Mouse (Mus musculus) MEL-GATA-1-ER (cell line): ENCODE data around the gene Metap1.
"Not testable (repeated sequence)": the region's sequence is repeated elsewhere in the genome, so short reads cannot be mapped to it uniquely, and the experiment has no call there.

Source experiments
- DNase-seq: peaks from one replicate; pipeline ENCODE4 v3.0.0-alpha.2; 2012; ENCODE audit warnings: low read depth; ENCODE audit errors: extremely low read depth

Metap1 gene

DNA sequence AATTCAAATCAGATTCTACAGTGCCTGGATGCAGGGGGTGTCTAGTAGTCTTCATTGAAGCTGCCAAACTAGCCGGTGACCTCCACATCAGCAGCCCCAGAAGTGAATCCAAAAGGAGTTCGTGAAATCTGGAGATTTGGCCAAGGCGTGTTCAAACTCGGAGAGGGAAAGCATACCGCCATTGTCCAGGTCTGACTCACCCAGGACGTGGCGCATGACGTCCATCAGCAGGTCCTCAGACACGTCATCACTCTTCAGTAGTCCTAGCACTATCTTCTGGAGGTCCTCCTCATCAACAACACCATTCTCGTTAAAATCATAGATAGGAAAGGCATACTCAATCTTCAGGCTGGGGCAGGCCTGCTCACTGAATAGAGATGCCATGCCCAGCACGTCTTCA lies 14.4 kb upstream of the Metap1 start:
- no peak for DNase-seq

DNA sequence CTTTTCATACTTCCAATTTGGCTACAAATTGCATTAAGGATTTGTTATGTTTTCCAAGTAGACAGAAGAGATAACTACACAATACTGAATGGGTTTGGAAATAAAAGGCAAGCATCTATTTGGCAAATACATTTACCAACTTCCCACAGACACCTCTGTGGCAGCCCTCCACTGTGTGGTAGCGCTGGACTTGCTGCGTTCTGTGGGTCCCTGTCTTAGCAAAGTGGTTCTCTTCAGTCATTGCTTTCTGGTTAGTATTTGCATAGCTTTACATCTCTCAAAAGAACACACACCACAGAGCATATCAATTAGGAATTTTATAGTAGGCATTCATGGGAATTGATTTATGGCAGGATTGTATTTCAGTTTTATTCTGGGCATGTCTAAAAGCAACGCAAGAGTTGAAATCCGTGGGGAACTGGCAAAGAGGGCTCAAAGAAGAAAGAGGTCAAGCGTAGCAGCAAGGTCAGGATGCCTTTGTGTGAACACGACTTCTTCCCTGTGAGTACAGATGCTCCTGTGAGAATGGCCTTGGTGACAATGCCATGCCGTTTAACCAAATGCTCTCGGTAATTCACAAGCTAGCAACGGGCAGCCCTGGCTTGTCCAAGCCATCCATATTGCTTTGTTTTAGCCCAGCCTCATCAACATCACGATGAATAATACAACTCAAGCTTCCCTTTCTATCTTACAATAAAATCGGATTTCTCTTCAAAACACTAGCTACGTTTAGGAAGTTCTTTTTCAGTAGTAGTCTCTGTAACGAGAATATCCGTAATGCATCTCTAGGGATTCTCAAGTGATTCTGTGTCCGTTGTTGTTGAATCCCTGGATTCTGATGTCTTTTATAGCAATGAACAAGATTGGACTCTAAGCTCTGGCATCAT lies 10.8 kb upstream of the Metap1 start:
- DNase-seq: no peak

DNA sequence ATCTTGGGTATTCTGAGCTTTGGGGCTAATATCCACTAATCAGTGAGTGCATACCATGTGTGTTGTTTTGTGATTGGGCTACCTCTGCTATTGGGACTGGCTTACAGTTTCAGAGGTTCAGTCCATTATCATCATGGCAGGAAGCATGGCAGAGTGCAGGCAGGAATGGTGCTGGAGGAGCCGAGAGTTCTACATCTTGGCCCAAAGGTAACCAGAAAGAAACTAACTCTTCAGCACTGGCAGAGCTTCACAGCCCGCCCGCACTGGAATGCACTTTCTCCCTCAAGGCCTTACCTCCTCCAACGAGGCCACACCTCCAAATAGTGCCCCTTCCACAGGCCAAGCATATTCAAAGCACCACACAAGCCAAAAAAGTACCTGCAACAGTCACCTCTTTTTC lies 9.4 kb upstream of the Metap1 start:
- no peak for DNase-seq

DNA sequence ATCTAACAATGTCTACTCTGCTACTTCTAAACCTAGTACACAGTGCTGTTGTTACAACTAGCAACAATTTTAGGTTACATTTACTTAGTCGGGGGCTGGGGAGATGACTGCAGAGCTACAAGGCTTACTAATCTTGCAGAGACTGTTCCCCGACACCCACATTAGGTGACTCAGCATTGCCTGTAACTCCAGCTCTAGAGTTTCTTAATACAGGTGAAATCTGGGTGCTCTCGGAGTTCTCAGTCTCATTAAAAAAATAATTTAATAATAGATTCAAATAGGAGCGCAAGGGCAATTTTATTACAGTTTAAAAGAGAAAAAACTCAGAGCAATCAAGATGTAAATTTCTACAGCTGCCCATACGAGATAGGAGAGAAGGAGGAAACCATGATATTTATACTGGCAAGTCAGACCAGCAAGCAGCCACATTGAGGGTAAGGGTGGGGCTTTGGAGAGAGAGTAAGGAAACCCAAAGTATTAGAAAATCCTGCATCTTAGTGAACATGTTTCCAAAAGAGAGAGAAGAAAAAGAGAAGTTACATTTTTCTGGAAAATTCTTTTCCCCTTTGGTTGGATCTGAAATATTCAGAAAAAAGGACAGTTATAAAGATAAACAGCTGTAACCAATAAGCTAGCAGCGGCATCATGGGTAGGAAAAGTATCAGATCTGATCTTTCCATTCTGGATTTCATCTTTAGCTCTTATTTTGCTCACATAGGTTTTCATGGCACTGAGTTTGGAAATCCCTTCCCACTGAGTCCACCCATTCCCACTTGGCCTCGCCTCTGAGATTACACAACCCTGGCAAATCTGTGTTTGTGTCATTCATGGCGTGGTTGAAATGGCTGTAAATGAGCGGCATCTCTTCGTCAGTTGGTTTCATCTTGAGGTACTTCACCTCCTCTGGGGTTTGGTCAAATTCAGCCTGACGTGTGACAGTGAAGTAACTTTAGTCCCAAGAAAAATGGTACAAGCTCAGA lies 6.1 kb upstream of the Metap1 start:
- DNase-seq: peak; percentile 88

DNA sequence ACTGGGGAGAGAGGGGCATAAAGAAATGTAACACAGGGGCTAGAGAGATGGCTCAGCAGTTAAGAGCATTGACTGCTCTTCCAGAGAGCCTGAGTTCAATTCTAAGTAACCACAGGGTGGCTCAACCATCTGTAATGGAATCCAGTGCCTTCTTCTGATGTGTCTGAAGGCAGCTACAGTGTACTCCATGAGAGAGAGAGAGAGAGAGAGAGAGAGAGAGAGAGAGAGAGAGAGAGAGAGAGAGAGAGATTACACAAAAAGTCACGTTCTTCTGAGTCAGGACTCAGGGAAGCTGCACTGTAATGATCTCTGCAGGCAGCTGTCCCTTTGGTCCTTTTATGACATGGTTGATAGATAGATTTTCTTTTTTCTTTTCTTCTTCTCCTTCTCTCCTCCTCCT lies 5.2 kb upstream of the Metap1 start:
- no peak for DNase-seq

DNA sequence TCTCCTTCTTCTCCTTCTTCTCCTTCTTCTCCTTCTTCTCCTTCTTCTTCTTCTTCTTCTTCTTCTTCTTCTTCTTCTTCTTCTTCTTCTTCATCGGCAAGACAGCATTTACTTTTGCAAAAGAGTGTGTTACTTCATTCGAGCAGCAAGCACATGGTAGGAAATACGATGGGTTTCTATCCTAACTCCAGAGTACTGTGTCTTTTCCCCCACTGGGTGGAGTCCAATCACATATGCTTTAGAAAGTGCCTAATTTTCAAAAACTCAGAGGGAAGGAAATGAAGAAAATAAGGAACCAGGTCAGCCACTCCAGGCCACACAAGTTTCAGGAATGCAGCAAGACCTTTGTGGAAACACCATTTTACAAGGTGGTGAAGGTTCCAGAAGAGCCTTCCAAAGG lies 4.4 kb upstream of the Metap1 start:
- DNase-seq: peak; percentile 65

DNA sequence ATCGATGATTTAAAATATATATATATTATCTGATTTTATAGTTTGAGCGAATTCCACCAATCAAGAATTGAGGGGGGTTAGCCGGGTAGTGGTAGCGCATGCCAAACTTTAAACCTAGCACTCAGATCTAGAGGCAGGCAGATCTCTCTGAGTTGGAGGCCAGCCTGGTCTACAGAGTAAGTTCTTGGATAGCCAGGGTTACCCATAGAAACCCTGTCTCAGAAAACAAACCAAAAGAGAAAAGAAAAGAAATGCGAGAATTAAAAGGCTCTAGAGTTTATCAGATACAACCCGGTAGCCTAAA lies 671 bp upstream of the Metap1 start:
- DNase-seq: no peak

DNA sequence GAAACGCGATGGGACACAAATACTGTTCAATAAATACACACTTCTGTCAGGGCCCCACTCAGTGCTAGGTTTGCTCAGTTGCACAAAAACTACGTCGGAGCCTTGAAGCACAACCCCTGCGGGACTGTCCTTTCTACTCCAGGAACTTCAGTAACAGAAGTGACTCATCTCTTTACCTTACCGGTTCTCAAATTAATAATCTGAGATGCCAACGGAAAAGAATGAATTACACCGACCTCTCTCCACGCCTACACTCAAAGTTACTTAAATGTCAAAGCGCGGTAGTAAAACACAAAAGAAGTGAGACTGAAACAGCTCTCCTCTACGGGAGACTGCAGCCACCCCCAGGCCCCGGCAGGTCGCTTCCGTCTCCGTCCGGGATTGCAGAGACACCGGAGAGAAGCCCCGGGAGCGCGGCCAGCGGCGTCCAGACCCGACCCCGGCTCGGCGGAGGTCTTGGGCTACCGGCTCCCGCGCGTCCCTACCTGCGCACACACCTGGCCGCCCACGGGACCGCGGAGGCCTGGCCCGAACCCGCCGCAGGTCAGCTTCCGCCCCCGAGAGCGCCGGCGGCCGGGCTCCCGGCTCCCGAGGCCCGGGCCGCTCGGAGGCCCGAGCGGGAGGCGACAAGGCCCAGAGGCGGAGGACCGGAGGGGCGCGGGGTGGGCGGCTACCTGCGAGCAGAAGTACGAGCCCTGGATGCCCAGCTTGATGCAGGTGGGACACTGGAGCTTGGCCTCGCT lies 560 bp downstream of the Metap1 start:
- DNase-seq: no peak

DNA sequence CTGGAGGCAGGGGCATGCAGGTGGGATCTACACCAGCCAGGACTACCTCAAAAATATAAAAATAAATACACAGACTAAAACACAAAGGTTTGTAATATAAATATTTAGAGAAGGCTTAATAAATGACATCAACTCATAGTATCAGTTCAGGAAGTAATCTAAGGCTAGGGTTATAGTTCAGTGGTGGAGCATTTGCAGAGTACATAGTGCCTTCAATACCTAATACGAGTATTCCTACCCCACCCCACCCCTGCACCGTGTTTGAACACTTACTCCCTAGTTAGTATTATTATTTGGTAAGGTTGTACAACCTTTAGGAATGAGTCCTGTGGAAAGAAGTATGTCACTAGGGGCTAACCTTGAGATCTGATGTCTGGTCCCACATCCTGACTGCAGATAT lies 6.1 kb downstream of the Metap1 start:
- no peak for DNase-seq

DNA sequence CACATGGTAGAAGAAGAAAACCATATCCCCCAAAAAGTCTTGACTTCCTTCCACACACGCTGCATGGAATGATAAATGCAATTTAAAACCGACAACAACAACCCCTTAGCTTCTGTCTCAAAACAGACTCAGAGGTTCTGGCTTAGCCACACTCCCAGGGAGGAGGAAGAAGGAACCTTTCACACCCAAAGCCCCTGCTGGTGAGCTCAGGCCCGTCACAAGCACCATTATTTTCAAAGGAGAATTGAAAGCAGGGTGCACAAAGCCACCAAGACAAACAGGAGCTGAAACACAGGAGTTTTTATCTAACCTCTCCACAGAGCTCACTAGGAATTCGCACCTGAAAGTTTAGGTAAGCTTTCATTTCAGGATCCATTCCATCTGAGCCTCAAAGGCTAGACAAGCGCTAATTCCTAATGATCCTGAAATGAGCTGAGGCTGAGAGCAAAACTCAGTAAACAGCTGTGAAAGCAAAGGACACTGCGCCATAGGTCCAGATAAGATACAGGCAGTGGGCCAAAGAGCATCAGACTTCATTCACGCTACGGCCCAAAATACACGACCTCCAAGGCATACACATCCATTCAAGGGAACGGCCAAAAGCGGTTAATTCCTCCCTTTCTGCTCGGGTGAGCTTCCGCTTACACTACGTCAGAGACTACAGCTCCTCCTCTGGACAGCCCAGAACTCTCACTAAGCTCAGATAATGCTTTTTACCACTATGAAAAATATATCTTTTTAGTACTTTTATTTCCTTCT lies 7.6 kb downstream of the Metap1 start:
- no peak for DNase-seq

DNA sequence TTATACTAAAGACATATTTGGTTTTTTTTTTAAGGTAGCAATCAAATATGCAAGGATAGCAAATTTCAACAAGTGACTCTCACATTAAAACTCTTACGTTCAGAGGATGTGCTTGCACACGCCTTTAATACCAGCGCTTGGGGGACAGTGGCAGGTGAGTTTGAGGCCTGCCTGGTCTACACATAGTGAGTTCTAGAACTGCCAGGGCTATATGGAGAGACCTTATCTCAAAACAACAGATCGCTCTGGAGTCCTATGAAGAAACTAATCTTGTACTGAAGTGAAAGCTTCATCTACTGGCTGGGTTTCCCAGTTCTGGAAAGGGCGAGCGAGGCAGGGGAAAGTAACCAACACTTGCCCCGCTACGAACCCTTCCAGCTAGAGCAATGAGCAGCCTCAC lies 9.8 kb downstream of the Metap1 start:
- DNase-seq: no peak

DNA sequence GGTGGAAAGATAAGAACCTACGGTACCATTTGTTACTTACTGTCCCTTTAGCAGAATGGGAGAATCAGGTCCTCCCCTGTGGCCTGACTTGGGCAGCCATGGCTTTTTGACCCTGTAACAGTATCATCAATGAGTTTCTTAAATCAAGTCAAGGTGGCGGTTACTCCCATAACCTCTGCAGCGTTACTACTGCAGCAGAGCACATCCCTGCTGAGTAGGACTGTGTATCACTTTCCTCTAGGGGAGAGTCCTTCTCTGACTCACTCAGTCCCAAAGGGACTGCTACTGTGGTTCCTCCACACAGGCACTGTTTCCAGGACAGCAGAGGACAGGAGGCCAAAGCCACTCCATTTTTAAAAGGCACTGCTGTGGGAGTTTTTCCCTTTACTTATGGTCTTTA lies 18.2 kb downstream of the Metap1 start:
- no peak for DNase-seq

DNA sequence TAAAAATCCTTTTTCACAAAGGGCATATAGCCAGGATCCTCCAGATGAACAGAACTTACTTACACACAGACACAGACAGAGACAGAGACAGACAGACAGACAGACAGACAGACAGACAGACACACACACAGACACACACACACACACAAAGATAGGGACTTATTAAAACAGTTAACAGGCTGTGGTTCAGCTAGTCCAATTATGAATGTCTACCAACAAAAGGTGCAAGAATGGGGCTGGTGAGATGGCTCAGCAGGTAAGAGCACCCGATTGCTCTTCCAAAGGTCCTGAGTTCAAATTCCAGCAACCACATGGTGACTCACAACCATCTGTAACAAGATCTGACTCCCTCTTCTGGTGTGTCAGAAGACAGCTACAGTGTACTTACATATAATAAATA lies 22.7 kb downstream of the Metap1 start:
- DNase-seq: not testable (repeated sequence)

DNA sequence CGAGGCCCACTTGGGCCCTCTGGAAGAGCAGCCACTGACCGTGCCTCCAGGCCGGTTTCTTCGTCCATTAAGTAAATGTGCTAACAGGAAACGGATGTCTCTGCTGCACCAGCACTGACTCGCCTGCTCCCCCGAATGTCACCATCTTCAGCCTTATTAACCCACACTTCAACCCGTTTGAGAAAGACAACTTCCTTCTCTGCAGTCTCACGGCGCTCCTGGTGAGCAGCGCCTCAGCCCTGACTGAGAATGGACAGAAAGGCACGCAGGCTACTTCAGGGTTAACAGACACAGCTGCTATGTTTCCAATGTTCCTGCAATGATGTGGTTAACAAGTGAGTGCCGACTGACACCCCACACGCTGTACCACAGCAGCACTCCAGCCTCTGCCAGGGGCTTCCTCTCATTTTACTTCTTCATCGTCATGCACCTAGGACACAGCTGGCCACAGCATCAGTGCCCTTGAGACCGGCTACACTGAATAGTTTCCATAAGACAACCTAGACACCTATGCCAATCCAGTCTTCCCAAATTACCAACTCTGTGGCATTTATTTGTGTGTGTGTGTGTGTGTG lies 24.7 kb downstream of the Metap1 start:
- no peak for DNase-seq

DNA sequence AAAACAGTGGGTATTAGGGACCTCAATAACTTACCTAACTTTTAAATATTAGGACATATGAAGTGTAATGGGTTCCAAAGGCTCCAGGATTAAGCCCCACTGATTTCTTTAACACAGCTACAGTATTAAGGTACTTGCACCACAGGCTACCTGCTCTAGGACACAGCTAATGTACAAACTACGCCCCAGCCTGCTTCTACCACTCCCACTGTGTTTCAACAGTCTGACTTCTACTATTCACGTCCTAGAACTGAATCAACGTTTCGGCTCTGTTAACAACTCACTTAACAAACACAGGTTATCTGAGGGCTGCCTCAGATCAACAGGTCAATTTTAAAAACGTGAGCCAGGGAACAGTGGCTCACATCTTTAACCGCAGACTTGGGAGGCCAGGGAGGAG lies 25.5 kb downstream of the Metap1 start:
- no peak for DNase-seq

DNA sequence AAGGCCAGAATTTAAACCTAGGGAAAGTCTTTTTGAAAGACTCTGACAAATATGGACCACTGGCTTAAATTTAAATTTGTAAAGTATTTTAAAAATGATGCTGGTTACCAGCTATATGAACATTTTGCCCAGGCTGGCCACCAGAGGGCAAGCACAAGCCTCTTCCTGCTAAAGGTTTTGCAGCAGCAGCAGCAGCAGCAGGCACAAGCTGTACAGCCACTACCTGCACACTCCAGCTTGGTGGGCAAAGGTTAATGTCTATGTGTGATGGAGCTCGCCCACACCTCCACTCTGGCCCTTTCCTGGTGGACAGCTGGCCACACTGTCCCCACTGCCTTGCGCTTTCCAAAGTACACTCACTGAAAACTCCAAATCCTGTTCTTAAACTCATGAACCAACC lies 26.2 kb downstream of the Metap1 start:
- DNase-seq: peak; percentile 22

DNA sequence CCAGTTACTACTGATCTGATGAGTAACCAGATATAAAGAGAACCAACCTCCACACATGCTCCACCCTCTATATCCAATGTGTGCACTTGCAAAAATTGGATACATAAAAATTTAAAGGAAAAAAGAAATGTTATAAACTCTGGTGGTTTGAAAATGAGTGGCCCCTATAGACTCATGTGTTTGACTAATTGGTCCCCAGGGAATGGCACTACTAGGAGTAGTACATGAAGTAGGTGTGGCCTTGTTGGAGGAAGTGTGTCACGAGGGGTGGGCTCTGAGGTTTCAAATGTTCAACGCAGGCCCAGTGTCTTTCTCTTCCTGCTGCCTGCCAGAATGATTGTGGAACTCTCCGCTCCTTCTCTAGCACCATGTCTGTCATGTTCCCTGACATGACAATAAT lies 27.5 kb downstream of the Metap1 start:
- DNase-seq: no peak

DNA sequence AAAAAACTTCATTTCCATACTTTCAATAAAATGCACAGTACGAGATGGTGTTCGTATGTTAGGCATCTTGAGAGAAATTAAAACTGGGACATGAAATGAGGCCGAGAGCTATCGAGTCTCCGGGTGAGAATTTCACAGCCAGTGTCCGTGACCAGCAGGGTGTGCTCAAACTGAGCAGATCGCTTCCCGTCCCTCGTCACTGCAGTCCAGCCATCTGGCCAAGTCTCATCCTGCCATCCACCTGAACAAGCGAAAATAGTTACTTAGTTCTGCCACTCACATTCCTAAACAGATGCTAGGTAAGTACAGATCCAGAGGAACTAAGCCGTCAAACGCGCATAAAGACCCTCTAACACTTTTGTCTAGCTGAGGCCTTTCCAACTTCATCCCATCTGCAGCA lies 29.1 kb downstream of the Metap1 start:
- no peak for DNase-seq

DNA sequence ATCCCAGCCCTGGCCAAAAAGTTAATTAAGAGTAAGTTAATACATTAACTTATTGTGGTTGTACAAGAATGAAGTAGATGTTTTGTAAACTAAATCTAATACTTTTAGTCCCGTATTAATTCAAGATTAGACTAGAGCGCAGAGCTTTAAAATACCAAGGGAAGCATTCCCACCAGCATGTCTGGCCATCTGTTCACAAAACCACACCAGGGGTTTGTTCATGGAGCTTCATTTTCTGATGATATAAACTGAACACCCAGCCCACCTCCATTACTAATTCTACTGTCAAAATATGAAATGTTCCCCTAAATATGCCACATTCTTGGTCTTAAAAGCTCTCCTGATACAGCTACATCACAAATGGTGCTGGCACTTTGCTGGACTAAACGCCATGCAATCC lies 30.9 kb downstream of the Metap1 start:
- DNase-seq: no peak

DNA sequence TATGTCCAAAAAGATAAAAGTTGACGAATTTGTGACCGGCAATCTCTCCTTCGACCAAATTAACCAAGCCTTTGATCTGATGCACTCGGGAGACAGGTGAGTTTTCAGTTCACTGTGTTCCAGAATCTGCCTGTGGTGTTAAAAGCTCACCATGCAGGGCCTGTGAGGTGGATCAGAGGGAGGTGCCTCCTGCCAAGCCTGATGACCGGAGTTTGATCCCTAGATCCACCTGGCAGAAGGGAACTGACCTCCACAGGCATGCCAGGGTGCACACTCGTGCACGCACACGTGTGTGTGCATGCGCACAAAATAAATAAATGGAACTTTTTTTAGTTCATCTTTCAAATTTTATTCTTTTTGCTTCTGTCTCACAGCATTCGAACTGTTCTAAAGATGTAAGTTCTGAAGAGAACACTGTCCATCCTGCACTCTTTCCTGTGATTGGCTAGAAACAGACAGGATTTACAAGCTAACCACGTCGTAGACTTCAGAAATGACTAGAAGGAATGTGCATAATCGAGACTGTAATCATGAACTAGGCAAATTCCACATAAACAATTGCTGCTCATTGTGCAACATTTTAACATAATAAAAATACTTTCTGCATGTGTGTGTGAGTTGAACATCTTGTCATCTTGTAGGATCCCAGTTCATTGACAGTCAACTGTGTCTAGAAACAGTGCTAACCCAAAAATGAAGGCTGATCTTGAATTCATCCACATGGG lies 34.4 kb downstream of the Metap1 start:
- DNase-seq: no peak
